Mouse (Mus musculus): Measurements from ENCODE around the gene Nav2.

The Nav2 gene

GRCm38 (mm10) chr7:49205551-49205950, 297.0 kb downstream of the Nav2 start:
- no peak for DNase-seq (ENCODE audit: low spot score)

GRCm38 (mm10) chr7:49206775-49207676, 298.5 kb downstream of the Nav2 start:
- peak; percentile 68 for DNase-seq (ENCODE audit: low spot score)

GRCm38 (mm10) chr7:49209526-49209925, 301.0 kb downstream of the Nav2 start:
- no peak for DNase-seq (ENCODE audit: low spot score)

- no peak for DNase-seq (ENCODE audit: low spot score)
Measured at GRCm38 (mm10) chr7:49210721-49211120, 302.2 kb downstream of the Nav2 start.

GRCm38 (mm10) chr7:49213011-49213410, 304.5 kb downstream of the Nav2 start:
- DNase-seq (ENCODE audit: low spot score) = peak; percentile 55

GRCm38 (mm10) chr7:49217786-49218185, 309.3 kb downstream of the Nav2 start:
- no peak for DNase-seq (ENCODE audit: low spot score)

GRCm38 (mm10) chr7:49225741-49226140, 317.2 kb downstream of the Nav2 start:
- DNase-seq (ENCODE audit: low spot score) = no peak

GRCm38 (mm10) chr7:49232969-49233368, 324.5 kb downstream of the Nav2 start:
- DNase-seq (ENCODE audit: low spot score) = peak; percentile 10

- no peak for DNase-seq (ENCODE audit: low spot score)
Measured at GRCm38 (mm10) chr7:49234288-49234687, 325.8 kb downstream of the Nav2 start.

GRCm38 (mm10) chr7:49235271-49235681, 326.8 kb downstream of the Nav2 start:
- no peak for DNase-seq (ENCODE audit: low spot score)

- DNase-seq (ENCODE audit: low spot score) = no peak
Measured at GRCm38 (mm10) chr7:49235821-49236220, 327.3 kb downstream of the Nav2 start.

- no peak for DNase-seq (ENCODE audit: low spot score)
Measured at GRCm38 (mm10) chr7:49240461-49240860, 331.9 kb downstream of the Nav2 start.

GRCm38 (mm10) chr7:49241229-49241751, 332.8 kb downstream of the Nav2 start:
- DNase-seq (ENCODE audit: low spot score) = no peak

GRCm38 (mm10) chr7:49242261-49242660, 333.7 kb downstream of the Nav2 start:
- no peak for DNase-seq (ENCODE audit: low spot score)

GRCm38 (mm10) chr7:49243079-49243478, 334.6 kb downstream of the Nav2 start:
- no peak for DNase-seq (ENCODE audit: low spot score)

GRCm38 (mm10) chr7:49245537-49246239, 337.2 kb downstream of the Nav2 start:
- peak; percentile 58 for DNase-seq (ENCODE audit: low spot score)

GRCm38 (mm10) chr7:49246240-49246578, 337.7 kb downstream of the Nav2 start:
- DNase-seq (ENCODE audit: low spot score) = no peak

- no peak for DNase-seq (ENCODE audit: low spot score)
Measured at GRCm38 (mm10) chr7:49246584-49247481, 338.3 kb downstream of the Nav2 start.

GRCm38 (mm10) chr7:49247744-49248331, 339.3 kb downstream of the Nav2 start:
- peak; percentile 86 for DNase-seq (ENCODE audit: low spot score)

GRCm38 (mm10) chr7:49248333-49249086, 340.0 kb downstream of the Nav2 start:
- peak; percentile 58 for DNase-seq (ENCODE audit: low spot score)

GRCm38 (mm10) chr7:49249462-49249861, 340.9 kb downstream of the Nav2 start:
- DNase-seq (ENCODE audit: low spot score) = no peak
